In genomic region chr19:15985172-15985713, GRCm38 (mm10) we compare ENCODE assay signal across 8 mouse cellular contexts. TPM values are rescaled to one million over a fixed set of nuclear protein-coding genes. Genes with fewer than 3 reads are reported as not detected.
A peak's percentile ranks its signal among the peaks of the same experiment; 100 is the strongest.
DNase-seq lines count a peak whose midpoint lies in the region; ATAC-seq and TF ChIP-seq lines count a peak whose summit lies in the region.

No protein-coding gene starts in this region.

- H3K4me3 ChIP-seq in heart, embryonic 14.5 days (ENCODE audit: control insufficient read depth in 1 of 2, insufficient read depth in 1 of 2, low read depth in 1 of 2, low read length in 2 of 2), result peak overlapping the region; percentile 74 to 84
- peak overlapping the region; percentile 74 for H3K4me3 ChIP-seq in ES-E14 (ENCODE audit: insufficient read depth in 1 of 2, low read depth in 1 of 2, low read length in 2 of 2, poor library complexity in 1 of 2, severe bottlenecking in 1 of 2)
- H3K4me3 ChIP-seq in forebrain, embryonic 16.5 days (replicated peaks; ENCODE audit: low read length), result peak overlapping the region; percentile 96
- peak overlapping the region; percentile 92 for H3K4me3 ChIP-seq in liver, postnatal 0 days (ENCODE audit: low read depth, low read length)

- WGBS in heart, embryonic 14.5 days, result 26% methylated on average over 10 of the region's 10 CpGs
- 30% methylated on average over 10 of the region's 10 CpGs for WGBS in forebrain, embryonic 16.5 days
- WGBS in liver, postnatal 0 days (ENCODE audit: insufficient replicate concordance), result 29% methylated on average over 10 of the region's 10 CpGs

- no peak for ATAC-seq in heart, embryonic 14.5 days (ENCODE audit: insufficient number of reproducible peaks, insufficient read depth, low FRiP score, low read depth)
- ATAC-seq in forebrain, embryonic 16.5 days, result no peak
- ATAC-seq in liver, postnatal 0 days, result peak; percentile 7

- no peak for TF ChIP-seq EP300 in liver, postnatal 0 days (IDR thresholded peaks at IDR 0.05; ENCODE audit: low read depth)

- 0 out of 4 replicates have a peak overlapping the region, but pooled peaks of 1 of the 2 experiments have one; percentile 77 for H3K27ac ChIP-seq in heart, embryonic 14.5 days (replicated peaks in 1 of 2; ENCODE audit: control insufficient read depth in 1 of 2, insufficient read depth in 1 of 2, low read depth in 2 of 2, low read length in 2 of 2)
- no peak overlapping the region for H3K27ac ChIP-seq in ES-E14 (ENCODE audit: insufficient read depth, low read depth, low read length, poor library complexity, severe bottlenecking)
- peak overlapping the region; percentile 82 for H3K27ac ChIP-seq in forebrain, embryonic 16.5 days (ENCODE audit: low read length)
- no peak overlapping the region for H3K27ac ChIP-seq in liver, postnatal 0 days (ENCODE audit: low read depth)

- no peaks in the 10 kb centered on the region for H3K9me3 ChIP-seq in heart, embryonic 14.5 days (ENCODE audit: control insufficient read depth, low read length)
- no peaks in the 10 kb centered on the region for H3K9me3 ChIP-seq in ES-E14 (ENCODE audit: control insufficient read depth, insufficient read depth, low read depth, low read length)
- no peaks in the 10 kb centered on the region for H3K9me3 ChIP-seq in forebrain, embryonic 16.5 days (ENCODE audit: control insufficient read depth, low read length)
- no peaks in the 10 kb centered on the region for H3K9me3 ChIP-seq in liver, postnatal 0 days (ENCODE audit: low read length)

- no peak for TF ChIP-seq CTCF in liver, postnatal 0 days (IDR thresholded peaks at IDR 0.05; ENCODE audit: low read depth)

- H3K4me2 ChIP-seq in heart, embryonic 14.5 days (ENCODE audit: low read length), result peak overlapping the region; percentile 93
- peak overlapping the region; percentile 82 for H3K4me2 ChIP-seq in forebrain, embryonic 16.5 days (ENCODE audit: low read length)
- peak overlapping the region; percentile 96 for H3K4me2 ChIP-seq in liver, postnatal 0 days (ENCODE audit: low read depth, low read length)

- H3K4me1 ChIP-seq in heart, embryonic 14.5 days (ENCODE audit: control insufficient read depth in 2 of 2, insufficient read depth in 2 of 2, low read length in 2 of 2), result peaks cover 2 to 7% of the 10 kb centered on the region in 2 experiments; a peak in 1 of 4 replicates
- peaks cover 0 to 4% of the 10 kb centered on the region in 2 experiments; a peak in 1 of 4 replicates for H3K4me1 ChIP-seq in ES-E14 (ENCODE audit: control insufficient read depth in 2 of 2, insufficient read depth in 2 of 2, low read length in 2 of 2, poor library complexity in 1 of 2)
- H3K4me1 ChIP-seq in forebrain, embryonic 16.5 days (replicated peaks; ENCODE audit: control insufficient read depth, insufficient read depth, low read length), result peaks cover 15% of the 10 kb centered on the region
- peaks cover 6% of the 10 kb centered on the region for H3K4me1 ChIP-seq in liver, postnatal 0 days (ENCODE audit: insufficient read depth)

- DNase-seq in heart, adult 8-10 months (ENCODE audit: low spot score), result no peak
- DNase-seq in ES-E14 (ENCODE audit: low read depth, low spot score), result no peak
- no peak for DNase-seq in liver, postnatal 0 days
- no peak for DNase-seq in urinary bladder, postnatal 36 days (ENCODE audit: low spot score in 2 of 2)
- DNase-seq in urinary bladder, adult 18-20 months (ENCODE audit: low spot score in 2 of 2), result no peak
- no peak for DNase-seq in T-cell, adult 2 months (ENCODE audit: low spot score)

- H3K27me3 ChIP-seq in heart, embryonic 14.5 days (ENCODE audit: control insufficient read depth, insufficient read depth, low read length), result no peaks in the 10 kb centered on the region
- H3K27me3 ChIP-seq in forebrain, embryonic 16.5 days (replicated peaks; ENCODE audit: control insufficient read depth, insufficient read depth, low read length), result no peaks in the 10 kb centered on the region
- no peaks in the 10 kb centered on the region for H3K27me3 ChIP-seq in liver, postnatal 0 days (ENCODE audit: insufficient read depth, low read length)

- in situ Hi-C loops in ES-E14 (cut with MboI; ENCODE audit: low sequenced_read_pairs in 2 of 2, unreplicated experiment in 2 of 2), result no loop called here

- H3K9ac ChIP-seq in heart, embryonic 14.5 days (ENCODE audit: low read length), result peak overlapping the region; percentile 81
- peak overlapping the region; percentile 65; the same call in 1 of the 2 replicates for H3K9ac ChIP-seq in ES-E14 (ENCODE audit: insufficient read depth, low read depth, low read length, poor library complexity, severe bottlenecking)
- peak overlapping the region; percentile 82 for H3K9ac ChIP-seq in forebrain, embryonic 16.5 days (replicated peaks; ENCODE audit: low read depth, low read length)
- no peak overlapping the region; the same call in 1 of the 2 replicates for H3K9ac ChIP-seq in liver, postnatal 0 days (replicated peaks)

- H3K36me3 ChIP-seq in heart, embryonic 14.5 days (ENCODE audit: control insufficient read depth, insufficient read depth, low read length), result peaks cover 7% of the 10 kb centered on the region; the same call in 1 of the 2 replicates
- peaks cover 3% of the 10 kb centered on the region; the same call in 1 of the 2 replicates for H3K36me3 ChIP-seq in ES-E14 (ENCODE audit: control insufficient read depth, insufficient read depth, low read length, poor library complexity, severe bottlenecking)
- H3K36me3 ChIP-seq in forebrain, embryonic 16.5 days (ENCODE audit: control insufficient read depth, insufficient read depth), result no peaks in the 10 kb centered on the region
- no peaks in the 10 kb centered on the region; the same call in 1 of the 2 replicates for H3K36me3 ChIP-seq in liver, postnatal 0 days (replicated peaks; ENCODE audit: insufficient read depth, low read length)

TF ChIP-seq in ES-E14, 5 proteins besides CTCF, POLR2A, EP300 and RAD21:
- no peak for TF ChIP-seq HCFC1 (IDR thresholded peaks at IDR 0.05; ENCODE audit: borderline replicate concordance, insufficient read depth, low read length)
- TF ChIP-seq CHD2 (IDR thresholded peaks at IDR 0.05; ENCODE audit: low read depth, low read length), result no peak
- no peak for TF ChIP-seq MAFK (IDR thresholded peaks at IDR 0.05; ENCODE audit: insufficient read depth, low read depth, low read length)
- no peak for TF ChIP-seq ZC3H11A (IDR thresholded peaks at IDR 0.05; ENCODE audit: borderline replicate concordance, low read depth, low read length)
- no peak for TF ChIP-seq ZNF384 (IDR thresholded peaks at IDR 0.05; ENCODE audit: low read depth, low read length)

RNA-seq across cellular contexts. Expression of gene Cep78, which starts 0.5 kb away (rescaled TPM):
- polyA plus RNA-seq in heart, embryonic 14.5 days (2014; fragmentation: Nextera tagmentation; extraction: Ambion mirVana), result 12.4 and 12.7 TPM in 2 replicates
- total RNA-seq in heart, adult 8-10 months (2022), result 1 to 10 TPM; 3.5 to 3.7 (median 3.6) TPM
- total RNA-seq in ES-E14 (2012; rRNA removed), result 19.5 and 20.5 TPM in 2 replicates
- 33.2 and 36.5 TPM in 2 replicates for polyA plus RNA-seq in forebrain, embryonic 16.5 days (2015; fragmentation: Nextera tagmentation; extraction: Ambion mirVana)
- polyA plus RNA-seq in liver, postnatal 0 days (2015; fragmentation: Nextera tagmentation; extraction: Ambion mirVana), result 3.8 and 4.8 TPM in 2 replicates

RNA-seq across cellular contexts. Expression of gene Psat1, which starts 38.1 kb away (rescaled TPM):
- polyA plus RNA-seq in heart, embryonic 14.5 days (2014; fragmentation: Nextera tagmentation; extraction: Ambion mirVana), result 61.0 and 78.5 TPM in 2 replicates
- total RNA-seq in heart, adult 8-10 months (2022), result 1 to 10 TPM; 3.1 to 4.8 (median 4.0) TPM
- total RNA-seq in ES-E14 (2012; rRNA removed), result 183 and 203 TPM in 2 replicates
- polyA plus RNA-seq in forebrain, embryonic 16.5 days (2015; fragmentation: Nextera tagmentation; extraction: Ambion mirVana), result 102 and 103 TPM in 2 replicates
- 40.7 and 57.3 TPM in 2 replicates for polyA plus RNA-seq in liver, postnatal 0 days (2015; fragmentation: Nextera tagmentation; extraction: Ambion mirVana)
